Mouse (Mus musculus): Measurements from ENCODE around the gene Cbfa2t3. TPM values are rescaled to one million over a fixed set of nuclear protein-coding genes. Genes with fewer than 3 reads are reported as not detected.

Gene Cbfa2t3
- total RNA-seq, 1 experiment from 2014 or later, result 13.6 TPM

- no peak for DNase-seq
These were observed 20.0 kb upstream of the Cbfa2t3 start for GRCm38 (mm10) chr8:122718711-122719499.

DNA sequence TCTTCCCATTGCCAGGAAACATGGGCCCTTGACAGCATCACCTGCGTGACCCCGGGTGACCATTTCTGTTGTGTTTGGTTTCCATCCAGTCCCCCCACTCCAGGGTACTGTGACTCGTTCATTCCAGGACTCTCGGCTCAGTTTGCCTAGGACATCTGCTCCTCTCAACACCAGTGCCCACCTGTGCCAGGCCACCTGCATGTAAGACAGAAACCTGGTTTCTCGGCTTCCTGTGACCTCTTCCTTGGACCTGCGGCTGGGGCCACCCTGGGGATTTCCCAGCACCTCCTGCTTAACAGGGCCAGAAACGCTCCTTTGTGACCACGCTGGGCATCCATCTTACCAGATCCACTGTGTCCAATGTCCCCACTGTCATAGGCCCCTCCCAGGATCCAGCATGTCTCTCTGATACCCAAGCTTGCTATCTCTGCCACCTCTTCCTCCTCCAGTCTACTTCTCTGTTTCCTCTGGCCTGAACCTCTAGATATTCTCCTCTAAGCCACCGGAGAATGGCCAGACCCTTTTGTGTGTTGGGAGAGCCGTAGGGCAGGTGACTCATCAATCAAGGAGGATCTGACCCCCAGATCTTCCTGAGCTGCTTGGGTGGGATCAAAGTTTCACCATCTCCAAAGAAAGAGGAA, 19.1 kb upstream of the Cbfa2t3 start:
- no peak for DNase-seq

DNA sequence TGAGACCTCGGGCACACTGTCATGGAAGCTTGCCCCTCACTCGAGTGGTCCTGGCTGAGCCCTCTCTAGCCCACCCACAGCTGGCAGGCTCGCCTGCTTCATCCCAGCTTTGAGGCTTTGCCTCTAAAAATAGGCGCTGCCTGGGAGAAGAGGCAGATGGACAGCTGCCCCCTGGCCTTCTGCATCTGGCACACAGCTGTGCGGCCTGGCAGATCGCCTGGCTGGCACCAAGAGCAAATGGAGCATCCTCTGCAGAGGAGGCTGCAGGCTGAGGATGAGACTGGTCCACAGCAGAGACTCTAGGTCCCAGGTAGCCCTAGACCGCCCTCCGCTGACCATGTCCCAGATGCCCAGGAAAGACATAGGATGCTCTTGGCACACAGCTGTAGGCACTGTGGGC, 17.7 kb upstream of the Cbfa2t3 start:
- DNase-seq, result peak; percentile 25

GRCm38 (mm10) chr8:122713157-122713518, 14.2 kb upstream of the Cbfa2t3 start:
- DNase-seq, result no peak

- DNase-seq, result no peak
These were observed 13.7 kb upstream of the Cbfa2t3 start for GRCm38 (mm10) chr8:122712411-122713156.

- peak; percentile 57 for DNase-seq
These were observed 13.0 kb upstream of the Cbfa2t3 start for GRCm38 (mm10) chr8:122711891-122712365.

GRCm38 (mm10) chr8:122711480-122711879, 12.6 kb upstream of the Cbfa2t3 start:
- no peak for DNase-seq

DNA sequence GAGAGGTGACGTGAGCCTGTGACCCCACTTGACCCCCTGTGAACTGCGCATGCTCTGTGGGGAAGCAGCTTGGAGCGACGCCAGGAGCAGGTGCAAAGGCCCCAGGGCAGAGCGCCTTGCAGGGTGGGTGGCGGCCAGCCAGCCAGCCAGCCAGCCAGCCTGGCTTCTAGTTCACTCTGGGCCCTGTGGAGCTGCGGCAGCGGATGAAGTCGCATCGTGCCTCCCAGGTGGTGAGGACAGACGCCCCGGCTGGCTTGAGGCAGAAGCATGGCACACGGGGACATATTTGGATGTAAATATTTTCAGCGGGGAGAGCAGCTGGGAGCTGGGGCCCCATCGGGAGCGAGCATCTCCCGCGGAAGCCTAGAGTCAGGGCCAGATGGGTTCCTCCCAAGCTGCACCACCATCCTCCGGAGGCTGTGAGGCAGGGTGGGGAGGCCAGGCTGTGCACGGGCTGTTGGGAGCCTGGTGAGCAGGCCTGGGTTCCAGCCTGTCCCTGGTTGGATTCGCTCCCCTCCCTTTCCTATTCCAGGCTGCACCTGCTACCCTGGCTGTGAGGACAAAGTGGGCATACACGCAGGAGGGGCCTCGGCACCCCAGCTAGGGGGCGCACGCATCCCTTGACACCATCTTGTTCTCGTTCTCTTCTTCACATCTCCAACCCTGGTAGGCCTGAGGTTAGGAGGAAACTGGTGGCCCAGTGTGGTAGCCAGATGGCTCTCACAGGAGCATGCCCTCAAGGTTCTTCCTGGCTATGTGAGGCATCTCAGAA, 10.6 kb upstream of the Cbfa2t3 start:
- DNase-seq, result no peak

DNA sequence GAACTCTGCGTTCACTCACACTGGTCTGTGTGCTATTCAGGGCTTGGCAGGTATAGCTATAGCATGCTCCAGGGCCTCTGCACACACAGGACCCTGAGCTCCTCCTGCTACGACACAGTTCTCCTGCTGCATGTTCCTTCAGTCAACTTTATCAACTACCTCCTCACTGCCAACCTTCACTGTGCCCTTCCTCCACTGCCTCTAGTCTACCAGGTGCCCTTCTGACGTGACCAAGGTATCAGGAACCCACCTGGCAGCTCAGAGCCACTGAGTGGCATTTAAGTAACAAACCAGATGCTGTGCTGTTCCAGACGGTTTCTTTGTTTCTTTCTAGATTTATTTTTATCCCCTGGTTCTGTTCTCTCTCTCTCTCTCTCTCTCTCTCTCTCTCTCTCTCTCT, 8.3 kb upstream of the Cbfa2t3 start:
- no peak for DNase-seq

DNA sequence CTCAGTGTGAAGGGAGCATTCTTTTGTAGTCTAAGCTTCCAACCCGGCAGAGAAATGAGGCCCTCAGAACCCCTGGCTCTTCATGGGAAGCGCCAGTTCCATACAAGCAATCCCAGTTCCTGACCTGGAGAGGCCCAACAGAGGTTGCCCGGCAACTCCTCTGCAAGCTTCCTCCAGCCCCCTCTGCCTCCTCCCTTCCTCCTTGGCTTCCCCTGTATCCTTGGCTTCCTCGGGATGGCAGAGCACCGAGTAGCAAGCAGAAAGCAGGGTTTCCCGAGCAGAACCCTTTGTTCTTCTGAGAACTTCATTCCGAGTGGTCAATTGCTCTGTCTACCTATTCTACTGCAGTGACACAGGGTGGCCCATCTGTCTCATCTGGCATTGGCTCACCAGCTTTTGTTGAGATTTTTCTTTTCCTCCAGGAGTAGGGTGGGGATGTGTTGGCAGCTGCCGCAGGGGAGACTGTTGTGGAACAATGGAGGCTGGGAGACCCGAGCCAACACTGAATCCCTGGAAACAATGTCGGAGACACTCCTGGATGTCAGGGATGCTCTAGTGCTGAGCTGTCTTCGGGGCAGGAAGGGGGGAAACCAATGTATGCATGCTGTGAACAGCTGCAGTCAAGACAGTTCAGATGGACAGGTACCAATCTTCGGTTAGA, 7.1 kb upstream of the Cbfa2t3 start:
- no peak for DNase-seq

DNA sequence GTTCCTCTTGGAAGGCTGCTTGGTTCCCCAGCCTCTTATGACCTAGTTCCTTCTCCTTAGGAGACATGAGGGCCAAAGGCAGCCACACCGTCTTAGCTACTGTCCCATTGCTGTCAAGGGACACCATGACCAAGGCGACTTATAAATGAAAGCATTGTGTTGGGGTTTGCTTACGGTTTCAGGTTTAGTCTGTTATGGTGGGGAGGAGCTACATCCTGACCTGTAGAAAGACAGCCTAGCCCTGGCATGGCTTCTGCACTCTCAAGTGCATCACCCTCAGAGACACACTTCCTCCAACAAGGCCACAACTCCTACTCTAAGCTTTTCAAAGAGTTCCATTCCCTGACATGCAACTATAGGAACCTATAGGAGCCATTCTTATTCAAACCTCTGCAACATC, 5.7 kb upstream of the Cbfa2t3 start:
- no peak for DNase-seq

DNA sequence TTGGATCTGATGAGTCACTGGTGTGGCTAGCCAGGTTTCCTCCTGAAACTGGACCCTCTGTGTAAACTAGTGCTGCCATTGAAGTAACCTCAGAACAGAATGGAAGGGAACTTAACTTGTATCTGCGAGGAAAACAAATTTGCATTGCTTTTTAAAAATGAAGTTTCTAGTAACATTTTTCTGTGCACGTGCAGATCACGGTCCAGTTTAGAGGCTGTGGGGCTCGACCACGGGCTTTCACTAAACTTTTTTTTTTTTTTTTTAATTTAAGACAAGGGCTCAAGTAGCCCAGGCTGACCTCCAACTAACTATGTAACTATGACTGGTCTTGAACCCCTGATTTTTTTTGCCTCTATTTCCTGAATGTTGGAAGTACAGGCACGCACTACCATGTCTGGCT, 4.0 kb upstream of the Cbfa2t3 start:
- DNase-seq, result no peak

GRCm38 (mm10) chr8:122702301-122702941, 3.5 kb upstream of the Cbfa2t3 start:
- DNase-seq, result no peak

GRCm38 (mm10) chr8:122701441-122702185, 2.7 kb upstream of the Cbfa2t3 start:
- DNase-seq, result no peak

DNA sequence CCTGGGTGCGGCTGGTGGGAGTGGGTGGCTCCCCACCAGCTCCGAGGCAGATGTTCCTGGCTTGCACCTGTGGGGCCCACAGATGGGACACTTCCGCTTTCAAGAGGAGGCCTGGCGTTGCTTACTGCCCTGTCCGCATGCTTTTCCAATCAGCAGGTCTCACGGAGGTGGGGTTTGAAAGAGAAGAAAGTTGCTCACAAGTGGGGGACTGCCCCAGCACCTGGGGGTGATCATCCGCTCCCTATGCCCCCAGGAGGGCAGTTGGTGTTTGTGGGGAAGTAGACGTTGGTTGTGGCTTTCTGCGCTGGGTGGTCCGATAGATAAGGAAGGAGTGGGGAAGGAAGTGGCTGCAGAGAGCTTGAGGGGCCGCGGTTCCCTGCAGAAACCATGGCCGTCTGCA, 1.7 kb upstream of the Cbfa2t3 start:
- no peak for DNase-seq

DNA sequence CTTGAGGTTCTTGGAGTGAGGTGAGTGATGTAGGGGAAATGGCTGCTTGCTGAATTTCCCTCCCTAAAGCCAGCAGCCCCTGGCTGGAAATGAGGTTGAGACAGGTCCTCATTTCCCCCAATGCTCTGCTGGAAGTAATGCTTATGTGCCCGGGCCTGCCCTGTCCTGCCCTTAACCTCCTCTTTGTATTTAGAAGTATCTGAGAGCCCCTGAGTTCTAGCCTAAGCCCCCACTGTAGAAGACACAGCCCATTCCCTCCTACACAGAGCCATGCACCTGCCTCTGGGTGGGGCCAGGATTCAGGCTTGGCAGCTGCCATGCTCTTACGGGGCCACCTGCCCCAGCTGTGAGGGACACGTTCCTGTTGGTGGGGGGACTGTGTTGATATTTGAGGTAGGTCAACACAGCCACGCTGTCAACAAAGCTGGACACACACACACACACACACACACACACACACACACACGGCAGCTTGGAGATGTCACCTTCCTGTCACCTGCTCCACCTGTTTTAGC, 598 bp downstream of the Cbfa2t3 start:
- DNase-seq, result no peak

GRCm38 (mm10) chr8:122697586-122697985, 1.3 kb downstream of the Cbfa2t3 start:
- no peak for DNase-seq

DNA sequence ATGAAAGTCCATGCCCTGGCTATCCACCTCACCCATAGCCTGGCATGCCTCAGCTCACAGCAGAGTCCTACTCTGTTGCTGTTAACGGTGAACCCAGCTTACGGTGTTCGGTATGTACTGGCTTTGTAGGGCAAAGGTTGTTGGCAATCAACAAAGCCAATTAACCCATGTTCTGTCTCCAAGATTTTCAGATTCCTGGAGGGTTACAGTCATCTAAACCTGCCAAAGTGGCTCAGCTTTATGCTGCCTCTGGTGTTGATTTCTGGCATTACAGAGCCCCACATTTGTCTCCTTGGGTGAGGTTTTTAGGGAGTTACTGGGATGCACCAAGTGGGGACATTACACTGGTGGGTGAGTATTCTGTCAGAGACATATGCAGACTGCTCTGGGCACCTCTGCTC, 1.7 kb downstream of the Cbfa2t3 start:
- peak; percentile 61 for DNase-seq

DNA sequence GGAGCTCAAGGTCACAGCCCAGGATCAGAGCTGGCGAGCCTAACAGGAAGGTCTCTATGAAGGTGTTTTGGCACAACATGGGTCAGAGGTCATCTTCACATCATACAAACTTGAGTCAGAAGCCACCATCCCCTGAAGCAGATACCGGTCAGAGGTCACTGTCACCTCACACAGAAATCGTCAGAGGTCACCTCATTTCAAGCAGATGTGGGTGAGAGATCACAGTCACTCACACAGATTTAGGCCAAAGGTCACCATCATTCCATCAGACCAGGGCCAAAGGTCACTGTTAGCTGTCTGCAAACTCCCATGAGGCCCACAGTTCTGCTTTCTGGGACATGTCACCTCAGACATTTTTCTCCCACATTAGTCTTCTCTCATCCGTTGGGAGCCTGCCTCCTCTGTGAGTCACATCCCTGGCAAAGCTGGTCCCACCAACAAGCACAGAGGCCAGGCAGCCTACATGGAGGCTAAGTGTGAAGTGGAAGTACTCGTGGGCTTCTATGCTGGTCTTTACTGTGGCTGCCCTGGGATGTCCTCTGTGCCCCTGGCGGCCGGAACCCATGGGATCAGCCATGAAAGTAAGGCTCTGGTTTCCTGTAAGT, 3.4 kb downstream of the Cbfa2t3 start:
- no peak for DNase-seq

DNA sequence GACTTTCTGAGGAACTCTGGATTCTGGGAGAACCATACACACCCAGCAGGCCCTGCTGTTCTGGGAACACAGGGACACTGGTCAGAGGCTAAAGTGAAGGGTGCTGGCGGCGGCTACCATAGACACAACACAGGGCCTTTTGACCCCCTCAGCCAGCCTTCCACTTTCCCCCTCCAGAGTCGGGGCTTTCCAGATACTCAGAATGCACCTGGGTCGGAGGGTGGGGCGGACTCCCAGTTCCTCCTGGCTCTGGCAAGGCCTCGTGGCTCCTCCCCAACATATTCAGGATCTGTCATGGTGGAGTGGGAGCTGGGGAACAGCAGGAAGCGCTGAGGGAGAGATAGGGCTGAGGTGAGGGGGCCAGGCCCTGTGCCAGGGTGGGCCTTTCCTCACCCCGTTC, 6.8 kb downstream of the Cbfa2t3 start:
- DNase-seq, result no peak
